ENCODE assay signal across 22 mouse cellular contexts in genomic region chr13:14290016-14290415, GRCm38 (mm10).
"Had no signal": no experiment of that assay in that cellular context is flagged by ENCODE, and none has a peak within 500 bp of the region (broad histone marks: within the 10 kb centered on the region; RNA-seq: fewer than 3 reads in every experiment).

No protein-coding gene starts in this region.

- H3K9ac ChIP-seq: liver, postnatal 0 days; lung, embryonic 15.5 days; midbrain, embryonic 12.5 days; neural tube, embryonic 13.5 days; neural tube, embryonic 15.5 days had no signal

- H3K27me3 ChIP-seq: lung, embryonic 15.5 days; midbrain, embryonic 12.5 days; neural tube, embryonic 13.5 days; neural tube, embryonic 15.5 days had no signal

- ATAC-seq: liver, postnatal 0 days; lung, postnatal 0 days; midbrain, embryonic 16.5 days had no signal

- DNase-seq: liver, postnatal 0 days; lung, adult 2 months; lung, postnatal 14 days; lung, postnatal 36 days; midbrain, embryonic 14.5 days; retina, postnatal 1 day; right cerebral cortex, adult 18-20 months; right cerebral cortex, postnatal 25 days; right cerebral cortex, postnatal 4 days; spleen, adult 18-20 months; thymus, adult 18-20 months; thymus, postnatal 25 days; thymus, postnatal 4 days had no signal

- H3K4me1 ChIP-seq: lung, embryonic 15.5 days; midbrain, embryonic 10.5 days; midbrain, embryonic 12.5 days; neural tube, embryonic 13.5 days; neural tube, embryonic 15.5 days had no signal

- H3K36me3 ChIP-seq: lung, embryonic 15.5 days; midbrain, embryonic 10.5 days; midbrain, embryonic 12.5 days had no signal

- H3K4me3 ChIP-seq: lung, embryonic 15.5 days; midbrain, embryonic 10.5 days; midbrain, embryonic 12.5 days; myocyte; neural tube, embryonic 13.5 days; neural tube, embryonic 15.5 days had no signal

- H3K4me2 ChIP-seq: lung, embryonic 15.5 days; midbrain, embryonic 12.5 days; neural tube, embryonic 13.5 days; neural tube, embryonic 15.5 days had no signal

- H3K27ac ChIP-seq: lung, embryonic 15.5 days; macrophage; midbrain, embryonic 10.5 days; midbrain, embryonic 12.5 days; neural tube, embryonic 13.5 days; neural tube, embryonic 15.5 days had no signal

- H3K9me3 ChIP-seq: lung, embryonic 15.5 days; midbrain, embryonic 10.5 days; midbrain, embryonic 12.5 days; neural tube, embryonic 13.5 days; neural tube, embryonic 15.5 days had no signal
